Mouse (Mus musculus): ENCODE measurements around the gene Atm. TPM values are rescaled to one million over a fixed set of nuclear protein-coding genes. Genes with fewer than 3 reads are reported as not detected.

The Atm gene
- polyA plus RNA-seq (2012; rRNA removed), result 1.1 and 1.5 TPM in 2 replicates

DNA sequence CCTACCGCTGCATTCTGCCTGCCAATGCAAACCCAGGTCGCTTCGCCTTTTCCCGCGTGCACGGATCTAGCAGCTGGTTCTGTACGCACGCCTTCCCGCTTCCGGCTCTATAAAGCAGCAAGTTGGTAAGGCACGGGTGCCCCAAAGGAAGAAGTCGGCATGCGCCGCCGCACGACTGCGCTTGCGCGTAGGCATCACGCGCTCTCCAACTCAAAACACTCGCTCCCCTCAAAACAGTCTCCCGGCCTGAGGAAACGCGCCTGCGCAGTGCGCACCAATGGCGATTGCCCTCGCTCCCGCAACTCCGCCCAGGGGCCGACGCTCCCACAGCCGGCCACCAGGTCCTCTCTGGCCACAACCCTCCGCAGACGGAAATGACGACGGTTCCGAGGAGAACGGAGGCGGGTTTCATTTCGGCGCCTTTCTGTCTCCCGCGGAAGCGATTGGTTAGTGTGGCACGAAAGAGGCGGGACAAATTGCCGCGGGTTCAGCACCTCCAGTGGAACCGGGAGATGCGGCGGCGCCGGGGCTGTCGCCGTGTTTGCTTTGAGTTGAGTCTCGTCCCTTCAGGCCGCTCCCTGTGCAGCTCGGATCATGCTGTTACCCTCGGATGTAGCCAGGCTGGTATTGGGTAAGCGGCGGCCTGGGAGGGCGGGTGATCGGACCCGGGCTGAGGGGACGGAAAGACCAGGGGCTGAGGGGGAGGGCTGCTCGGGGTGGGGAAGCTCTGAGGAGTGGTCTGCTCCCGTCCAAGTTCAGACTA lies at the start of gene Atm, which contains the start of gene Npat:
TSS of gene Atm (minus strand) at position 183 of the 763 bp plus-strand sequence.
TSS of gene Npat (plus strand) at position 490 of the 763 bp plus-strand sequence.
- WGBS, result under 1% methylated on average over 69 of the region's 69 CpGs
- peaks cover 3% of the 10 kb centered on the region for H3K4me1 ChIP-seq (ENCODE audit: control insufficient read depth, insufficient read depth, low read length)
- DNase-seq, result peak; percentile 97

DNA sequence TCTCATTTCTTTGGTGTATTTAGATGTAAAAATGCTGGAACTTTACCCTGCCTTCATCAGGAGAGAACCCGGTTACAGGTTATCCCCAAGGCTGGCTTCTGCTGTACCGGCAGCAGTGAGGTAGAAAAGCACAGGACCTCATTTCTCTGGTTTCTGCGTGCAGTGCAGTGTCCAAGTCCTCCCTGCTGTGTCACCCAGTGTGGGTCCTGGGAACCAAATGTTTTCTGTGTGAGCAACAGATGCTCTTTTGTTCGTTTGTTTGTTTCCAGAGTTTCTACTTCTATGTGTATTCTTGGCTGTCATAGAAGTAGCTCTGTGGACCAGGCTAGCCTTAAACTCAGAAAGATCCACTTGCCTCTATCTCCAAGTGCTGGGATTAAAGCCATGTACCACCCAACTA lies 45.3 kb upstream of the Atm start:
- no peak for DNase-seq
- no peak overlapping the region for H3K4me3 ChIP-seq (replicated peaks; ENCODE audit: extremely low read depth, low read depth, low read length)
- 87% methylated on average over 4 of the region's 4 CpGs for WGBS
- no peak for TF ChIP-seq POLR2A (IDR thresholded peaks at IDR 0.05; ENCODE audit: borderline replicate concordance, extremely low read depth, low read depth, low read length)
- TF ChIP-seq CTCF (IDR thresholded peaks at IDR 0.05; ENCODE audit: insufficient read depth, low read length), result no peak
- no peaks in the 10 kb centered on the region for H3K4me1 ChIP-seq (ENCODE audit: control insufficient read depth, insufficient read depth, low read length)

More for the DNA sequence above, at the start of gene Atm, which contains the start of gene Npat:
- H3K4me3 ChIP-seq (replicated peaks; ENCODE audit: extremely low read depth, low read depth, low read length), result peak within 1 kb of the TSS; percentile 92
- TF ChIP-seq CTCF (IDR thresholded peaks at IDR 0.05; ENCODE audit: insufficient read depth, low read length) (no peak), POLR2A (IDR thresholded peaks at IDR 0.05; ENCODE audit: borderline replicate concordance, extremely low read depth, low read depth, low read length) (peak; percentile 75; the same call in 1 of the 2 replicates)

DNA sequence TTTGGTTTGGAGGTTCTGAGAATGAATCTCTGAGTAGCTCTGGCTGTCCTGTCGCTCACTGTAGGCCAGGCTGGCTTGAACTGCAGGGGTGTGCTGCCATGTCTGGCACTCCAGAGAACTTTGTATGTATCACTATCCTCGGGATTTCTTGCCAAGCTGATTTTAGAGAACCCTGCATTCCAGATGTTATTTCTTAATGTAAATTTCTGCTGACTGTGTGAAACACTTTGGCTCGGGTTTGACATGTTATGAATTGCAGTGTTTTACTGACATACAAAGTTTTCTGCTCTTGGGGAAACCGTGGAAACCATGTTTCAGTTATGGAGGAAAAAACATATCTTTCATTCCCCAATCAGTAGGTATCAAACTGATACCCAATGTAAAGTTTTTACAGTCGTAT lies 39.2 kb upstream of the Atm start:
- no peak overlapping the region for H3K4me3 ChIP-seq (replicated peaks; ENCODE audit: extremely low read depth, low read depth, low read length)
- no peak for DNase-seq
- TF ChIP-seq CTCF (IDR thresholded peaks at IDR 0.05; ENCODE audit: insufficient read depth, low read length), result no peak
- no peak for TF ChIP-seq POLR2A (IDR thresholded peaks at IDR 0.05; ENCODE audit: borderline replicate concordance, extremely low read depth, low read depth, low read length)
- H3K4me1 ChIP-seq (ENCODE audit: control insufficient read depth, insufficient read depth, low read length), result no peaks in the 10 kb centered on the region
- WGBS, result 78% methylated on average over 5 of the region's 5 CpGs

DNA sequence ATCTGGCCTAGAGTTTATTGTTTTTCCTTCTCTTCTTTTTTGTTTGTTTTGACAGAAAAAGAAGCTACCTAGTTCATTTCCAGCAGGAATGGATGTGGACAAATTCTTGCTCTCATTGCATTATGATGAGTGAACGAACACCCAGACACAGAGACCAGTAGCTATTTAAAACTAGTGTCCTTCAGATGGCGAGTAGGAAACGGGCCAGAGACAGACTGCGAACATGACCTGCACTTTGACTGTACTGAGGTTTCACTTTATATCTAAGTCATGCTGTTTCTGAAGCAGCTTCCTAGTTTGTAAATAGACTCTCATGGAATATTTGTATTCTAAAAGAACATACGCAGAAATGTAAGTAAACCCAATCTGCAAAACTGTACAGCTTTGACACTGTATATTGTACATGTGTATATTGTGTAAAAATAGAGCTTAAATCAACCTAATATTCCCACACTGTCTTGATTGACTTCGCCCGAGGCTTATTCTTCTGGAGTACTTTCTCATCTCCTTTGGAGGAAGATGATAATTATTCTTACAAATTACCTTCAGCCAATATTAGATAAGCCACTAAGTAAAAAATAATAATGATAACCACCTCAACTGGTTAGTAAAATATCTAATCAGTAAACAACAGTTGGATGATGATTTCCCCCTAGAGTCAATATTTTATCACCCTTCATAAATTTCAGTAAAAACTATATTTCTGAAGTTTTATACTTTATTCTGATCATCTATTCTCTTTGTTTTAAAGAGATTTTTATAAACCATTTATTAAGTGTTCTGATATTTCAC lies 36.2 kb upstream of the Atm start:
- Histone ChIP-seq H3K4me1 (ENCODE audit: control insufficient read depth, insufficient read depth, low read length) (no peaks in the 10 kb centered on the region), H3K4me3 (replicated peaks; ENCODE audit: extremely low read depth, low read depth, low read length) (no peak overlapping the region)
- TF ChIP-seq POLR2A (IDR thresholded peaks at IDR 0.05; ENCODE audit: borderline replicate concordance, extremely low read depth, low read depth, low read length), result no peak
- no peak for TF ChIP-seq CTCF (IDR thresholded peaks at IDR 0.05; ENCODE audit: insufficient read depth, low read length)
- no peak for DNase-seq
- WGBS, result 87% methylated on average over 7 of the region's 7 CpGs

DNA sequence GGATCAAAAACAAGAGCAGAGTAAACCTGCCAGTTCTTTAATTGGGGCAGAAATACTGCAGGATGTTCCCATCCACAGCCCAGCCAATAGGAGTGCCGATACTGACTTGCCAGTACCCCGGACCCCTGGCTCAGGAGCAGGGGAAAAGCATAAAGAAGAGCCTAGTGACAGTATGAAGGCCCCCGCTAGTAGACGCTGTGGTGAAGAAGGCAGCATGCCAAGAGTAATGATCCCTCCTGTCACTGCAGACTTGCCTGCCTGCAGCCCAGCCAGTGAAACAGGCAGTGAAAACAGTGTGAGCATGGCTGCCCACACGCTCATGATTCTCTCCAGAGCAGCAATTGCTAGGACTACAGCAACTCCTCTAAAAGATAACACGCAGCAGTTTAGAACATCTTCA lies 34.1 kb upstream of the Atm start:
- 84% methylated on average over 6 of the region's 6 CpGs for WGBS
- H3K4me1 ChIP-seq (ENCODE audit: control insufficient read depth, insufficient read depth, low read length), result no peaks in the 10 kb centered on the region
- TF ChIP-seq POLR2A (IDR thresholded peaks at IDR 0.05; ENCODE audit: borderline replicate concordance, extremely low read depth, low read depth, low read length), result no peak
- TF ChIP-seq CTCF (IDR thresholded peaks at IDR 0.05; ENCODE audit: insufficient read depth, low read length), result no peak
- H3K4me3 ChIP-seq (replicated peaks; ENCODE audit: extremely low read depth, low read depth, low read length), result no peak overlapping the region
- DNase-seq, result no peak

DNA sequence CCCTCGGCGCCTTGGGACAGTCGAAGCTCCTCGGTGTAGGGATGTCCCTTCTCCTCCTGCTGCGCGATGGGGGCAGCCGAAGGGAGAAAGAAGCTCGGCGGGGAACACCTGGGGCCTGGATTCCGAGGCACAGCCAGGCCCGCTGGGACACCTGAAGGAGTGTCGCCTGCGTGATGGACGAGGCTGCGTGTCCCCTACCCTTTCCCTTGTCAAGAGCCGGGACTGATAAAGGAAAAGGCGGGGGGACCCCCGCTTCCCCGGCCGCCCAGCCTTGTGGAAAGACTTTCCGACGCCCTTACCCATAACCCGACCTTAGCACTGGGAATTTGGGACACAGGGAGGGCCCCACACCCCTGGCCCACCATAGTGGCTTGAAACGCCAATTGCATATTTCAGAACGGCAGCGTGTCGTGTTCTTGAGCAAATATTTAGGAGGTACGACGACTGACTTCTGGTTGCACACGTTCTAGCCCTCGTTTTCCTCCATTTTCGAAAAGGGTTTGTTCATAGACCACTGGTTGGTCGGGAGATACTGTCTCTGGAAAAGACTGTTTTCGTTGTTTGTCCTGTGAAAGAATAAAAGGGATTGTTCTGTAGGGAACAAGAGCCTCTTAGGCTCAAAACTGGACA lies 911 bp upstream of the Atm start:
- TF ChIP-seq POLR2A (IDR thresholded peaks at IDR 0.05; ENCODE audit: borderline replicate concordance, extremely low read depth, low read depth, low read length), result no peak
- TF ChIP-seq CTCF (IDR thresholded peaks at IDR 0.05; ENCODE audit: insufficient read depth, low read length), result no peak
- WGBS, result under 1% methylated on average over 34 of the region's 34 CpGs
- DNase-seq, result no peak
- peak overlapping the region; percentile 68 for H3K4me3 ChIP-seq (replicated peaks; ENCODE audit: extremely low read depth, low read depth, low read length)
- H3K4me1 ChIP-seq (ENCODE audit: control insufficient read depth, insufficient read depth, low read length), result peaks cover 3% of the 10 kb centered on the region

DNA sequence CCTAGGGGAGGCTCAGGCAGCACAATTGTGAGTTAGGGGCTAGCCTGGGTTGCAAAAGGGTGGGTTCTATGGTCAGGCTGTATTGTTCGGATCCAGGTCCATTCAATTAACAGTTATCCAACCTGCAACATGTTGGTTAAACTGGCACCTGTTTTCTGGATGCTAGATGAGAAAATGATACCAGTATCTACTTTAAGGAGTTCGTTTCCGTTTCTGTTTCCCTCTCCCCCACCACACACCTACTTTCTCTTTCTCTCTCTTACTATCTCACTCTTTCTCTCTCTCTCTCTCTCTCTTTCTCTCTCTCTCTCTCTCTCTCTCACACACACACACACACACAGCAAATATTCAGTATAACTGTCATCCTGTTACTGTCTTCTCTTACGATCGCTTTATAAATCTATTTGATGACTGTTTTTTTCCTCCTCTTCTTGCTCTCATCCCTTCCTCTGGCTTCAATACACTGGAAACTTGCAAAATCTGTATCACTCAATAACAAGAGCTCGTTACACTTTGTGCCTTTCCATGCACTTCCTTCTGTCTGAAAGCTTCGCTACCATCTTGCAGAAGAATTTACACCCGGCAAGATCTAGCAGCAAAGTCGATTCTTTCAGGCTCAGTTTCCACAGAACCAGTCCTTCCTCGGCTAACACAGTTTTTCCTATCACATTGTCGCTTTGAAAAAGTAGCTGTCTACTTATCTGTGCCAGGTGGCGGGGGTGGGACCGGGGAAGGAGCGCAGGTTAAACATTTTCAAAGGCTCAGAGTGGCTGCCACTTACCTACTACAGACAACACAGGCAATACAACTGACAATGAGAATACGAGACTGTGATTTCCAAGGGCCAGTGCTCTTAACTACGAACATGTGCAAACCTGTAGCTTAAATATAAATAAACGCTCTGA lies 872 bp downstream of the Atm start:
- Histone ChIP-seq H3K4me3 (replicated peaks; ENCODE audit: extremely low read depth, low read depth, low read length) (peak overlapping the region; percentile 92), H3K4me1 (ENCODE audit: control insufficient read depth, insufficient read depth, low read length) (peaks cover 3% of the 10 kb centered on the region)
- TF ChIP-seq POLR2A (IDR thresholded peaks at IDR 0.05; ENCODE audit: borderline replicate concordance, extremely low read depth, low read depth, low read length), result no peak
- no peak for TF ChIP-seq CTCF (IDR thresholded peaks at IDR 0.05; ENCODE audit: insufficient read depth, low read length)
- 7% methylated on average over 17 of the region's 17 CpGs for WGBS
- peak; percentile 10 for DNase-seq

DNA sequence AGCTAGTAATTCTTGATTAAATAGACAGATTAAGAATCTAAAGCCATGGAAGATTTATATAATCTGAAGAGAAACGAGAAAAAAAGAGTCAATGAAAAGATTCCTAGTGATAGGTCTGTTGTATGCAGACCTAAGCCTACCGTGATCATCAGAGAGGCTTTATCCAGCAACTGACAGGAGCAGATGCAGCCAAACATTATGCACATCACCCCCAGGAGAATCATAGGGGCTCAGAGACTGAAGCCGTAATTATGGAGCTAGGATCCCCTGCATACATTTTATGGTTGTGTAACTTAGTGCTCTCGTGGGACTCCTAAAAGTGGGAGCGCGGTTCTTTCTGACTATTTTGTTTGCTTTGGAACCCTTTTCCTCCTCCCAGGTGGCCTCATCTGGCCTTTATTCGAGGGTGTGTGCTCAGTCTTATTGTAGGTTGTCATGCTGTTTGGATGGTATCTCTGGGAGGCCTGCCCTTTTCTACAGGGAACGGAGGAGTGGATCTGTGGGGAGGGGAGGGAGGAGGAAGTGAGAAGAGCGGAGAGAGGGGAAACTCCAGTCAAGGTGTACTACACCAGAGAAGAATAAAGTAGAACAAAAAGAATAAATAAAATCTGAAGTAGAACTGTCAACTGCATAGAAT lies 19.0 kb downstream of the Atm start:
- no peak overlapping the region for H3K4me3 ChIP-seq (replicated peaks; ENCODE audit: extremely low read depth, low read depth, low read length)
- no peaks in the 10 kb centered on the region; the same call in 1 of the 2 replicates for H3K4me1 ChIP-seq (ENCODE audit: control insufficient read depth, insufficient read depth, low read length)
- 76% methylated on average over 9 of the region's 9 CpGs for WGBS
- TF ChIP-seq POLR2A (IDR thresholded peaks at IDR 0.05; ENCODE audit: borderline replicate concordance, extremely low read depth, low read depth, low read length), result no peak
- no peak for TF ChIP-seq CTCF (IDR thresholded peaks at IDR 0.05; ENCODE audit: insufficient read depth, low read length)
- DNase-seq, result no peak

Data from lung, adult 2 months (tissue).